Mouse (Mus musculus): Measurements from ENCODE around the gene D430041D05Rik. TPM values are rescaled to one million over a fixed set of nuclear protein-coding genes. Genes with fewer than 3 reads are reported as not detected.

Gene D430041D05Rik
- polyA plus RNA-seq, 1 experiment from 2014 or later: 0.22 TPM

GRCm38 (mm10) chr2:104444776-104445175 is 34.0 kb upstream of the D430041D05Rik start:
- H3K36me3 ChIP-seq (ENCODE audit: control insufficient read depth, insufficient read depth, low read length): peaks cover 11% of the 10 kb centered on the region
- 36% methylated on average over 2 of the region's 2 CpGs for WGBS
- H3K9me3 ChIP-seq (ENCODE audit: control insufficient read depth, low read depth, low read length): no peaks in the 10 kb centered on the region

GRCm38 (mm10) chr2:104442341-104442740 is 31.5 kb upstream of the D430041D05Rik start:
- peaks cover 23% of the 10 kb centered on the region for H3K36me3 ChIP-seq (ENCODE audit: control insufficient read depth, insufficient read depth, low read length)
- H3K4me2 ChIP-seq (replicated peaks; ENCODE audit: low read depth, low read length): no peak overlapping the region
- no peak overlapping the region for H3K4me3 ChIP-seq (ENCODE audit: low read depth, low read length)
- no peak overlapping the region for H3K9ac ChIP-seq (replicated peaks; ENCODE audit: low read depth, low read length)
- no peaks in the 10 kb centered on the region for H3K4me1 ChIP-seq (ENCODE audit: control insufficient read depth, insufficient read depth, low read length)
- ATAC-seq (ENCODE audit: insufficient number of reproducible peaks, insufficient read depth, low FRiP score, low read depth): no peak
- no peaks in the 10 kb centered on the region for H3K9me3 ChIP-seq (ENCODE audit: control insufficient read depth, low read depth, low read length)
- no peak overlapping the region for H3K27ac ChIP-seq (ENCODE audit: low read length)
- H3K27me3 ChIP-seq (ENCODE audit: control insufficient read depth, insufficient read depth, low read length): no peaks in the 10 kb centered on the region
- 62% methylated on average over 4 of the region's 4 CpGs for WGBS

More at GRCm38 (mm10) chr2:104444776-104445175, 34.0 kb upstream of the D430041D05Rik start:
- H3K4me1 ChIP-seq (ENCODE audit: control insufficient read depth, insufficient read depth, low read length): no peaks in the 10 kb centered on the region
- H3K27me3 ChIP-seq (ENCODE audit: control insufficient read depth, insufficient read depth, low read length): no peaks in the 10 kb centered on the region
- no peak overlapping the region for H3K4me3 ChIP-seq (ENCODE audit: low read depth, low read length)
- ATAC-seq (ENCODE audit: insufficient number of reproducible peaks, insufficient read depth, low FRiP score, low read depth): peak; percentile 58; the same call in 1 of the 2 replicates
- H3K9ac ChIP-seq (replicated peaks; ENCODE audit: low read depth, low read length): no peak overlapping the region
- no peak overlapping the region for H3K4me2 ChIP-seq (replicated peaks; ENCODE audit: low read depth, low read length)
- H3K27ac ChIP-seq (ENCODE audit: low read length): no peak overlapping the region

GRCm38 (mm10) chr2:104436226-104436625 is 25.4 kb upstream of the D430041D05Rik start:
- H3K27me3 ChIP-seq (ENCODE audit: control insufficient read depth, insufficient read depth, low read length): no peaks in the 10 kb centered on the region
- H3K27ac ChIP-seq (ENCODE audit: low read length): no peak overlapping the region
- no peak for ATAC-seq (ENCODE audit: insufficient number of reproducible peaks, insufficient read depth, low FRiP score, low read depth)
- peaks cover 47% of the 10 kb centered on the region for H3K36me3 ChIP-seq (ENCODE audit: control insufficient read depth, insufficient read depth, low read length)
- no peak overlapping the region for H3K9ac ChIP-seq (replicated peaks; ENCODE audit: low read depth, low read length)
- no peak overlapping the region for H3K4me2 ChIP-seq (replicated peaks; ENCODE audit: low read depth, low read length)
- H3K4me3 ChIP-seq (ENCODE audit: low read depth, low read length): no peak overlapping the region
- no peaks in the 10 kb centered on the region for H3K4me1 ChIP-seq (ENCODE audit: control insufficient read depth, insufficient read depth, low read length)
- 93% methylated on average over 3 of the region's 3 CpGs for WGBS
- no peaks in the 10 kb centered on the region for H3K9me3 ChIP-seq (ENCODE audit: control insufficient read depth, low read depth, low read length)

GRCm38 (mm10) chr2:104431067-104431466 is 20.3 kb upstream of the D430041D05Rik start:
- no peak overlapping the region for H3K27ac ChIP-seq (ENCODE audit: low read length)
- no peaks in the 10 kb centered on the region for H3K4me1 ChIP-seq (ENCODE audit: control insufficient read depth, insufficient read depth, low read length)
- no peak overlapping the region for H3K4me3 ChIP-seq (ENCODE audit: low read depth, low read length)
- H3K4me2 ChIP-seq (replicated peaks; ENCODE audit: low read depth, low read length): no peak overlapping the region
- H3K9ac ChIP-seq (replicated peaks; ENCODE audit: low read depth, low read length): no peak overlapping the region
- 90% methylated on average over 6 of the region's 6 CpGs for WGBS
- H3K27me3 ChIP-seq (ENCODE audit: control insufficient read depth, insufficient read depth, low read length): no peaks in the 10 kb centered on the region
- ATAC-seq (ENCODE audit: insufficient number of reproducible peaks, insufficient read depth, low FRiP score, low read depth): no peak
- peaks cover 37% of the 10 kb centered on the region for H3K36me3 ChIP-seq (ENCODE audit: control insufficient read depth, insufficient read depth, low read length)
- H3K9me3 ChIP-seq (ENCODE audit: control insufficient read depth, low read depth, low read length): no peaks in the 10 kb centered on the region

- H3K4me2 ChIP-seq (replicated peaks; ENCODE audit: low read depth, low read length): no peak overlapping the region
- no peak overlapping the region for H3K27ac ChIP-seq (ENCODE audit: low read length)
- no peaks in the 10 kb centered on the region for H3K9me3 ChIP-seq (ENCODE audit: control insufficient read depth, low read depth, low read length)
- peaks cover 37% of the 10 kb centered on the region for H3K36me3 ChIP-seq (ENCODE audit: control insufficient read depth, insufficient read depth, low read length)
- no peak overlapping the region for H3K4me3 ChIP-seq (ENCODE audit: low read depth, low read length)
- no peaks in the 10 kb centered on the region for H3K27me3 ChIP-seq (ENCODE audit: control insufficient read depth, insufficient read depth, low read length)
- ATAC-seq (ENCODE audit: insufficient number of reproducible peaks, insufficient read depth, low FRiP score, low read depth): no peak
- no peak overlapping the region for H3K9ac ChIP-seq (replicated peaks; ENCODE audit: low read depth, low read length)
- WGBS: 98% methylated on average over 5 of the region's 5 CpGs
- H3K4me1 ChIP-seq (ENCODE audit: control insufficient read depth, insufficient read depth, low read length): no peaks in the 10 kb centered on the region
Observed at GRCm38 (mm10) chr2:104430566-104430965, 19.8 kb upstream of the D430041D05Rik start.

GRCm38 (mm10) chr2:104426112-104426511 is 15.3 kb upstream of the D430041D05Rik start:
- WGBS: 83% methylated on average over 3 of the region's 3 CpGs
- Histone ChIP-seq H3K27me3 (ENCODE audit: control insufficient read depth, insufficient read depth, low read length) (no peaks in the 10 kb centered on the region), H3K9ac (replicated peaks; ENCODE audit: low read depth, low read length) (no peak overlapping the region)

GRCm38 (mm10) chr2:104422230-104422629 is 11.4 kb upstream of the D430041D05Rik start:
- H3K4me2 ChIP-seq (replicated peaks; ENCODE audit: low read depth, low read length): no peak overlapping the region
- no peaks in the 10 kb centered on the region for H3K27me3 ChIP-seq (ENCODE audit: control insufficient read depth, insufficient read depth, low read length)
- 13% methylated on average over 1 of the region's 1 CpGs for WGBS
- peak; percentile 10; the same call in 1 of the 2 replicates for ATAC-seq (ENCODE audit: insufficient number of reproducible peaks, insufficient read depth, low FRiP score, low read depth)
- no peak overlapping the region for H3K27ac ChIP-seq (ENCODE audit: low read length)
- no peaks in the 10 kb centered on the region for H3K36me3 ChIP-seq (ENCODE audit: control insufficient read depth, insufficient read depth, low read length)
- no peaks in the 10 kb centered on the region for H3K9me3 ChIP-seq (ENCODE audit: control insufficient read depth, low read depth, low read length)
- no peak overlapping the region for H3K9ac ChIP-seq (replicated peaks; ENCODE audit: low read depth, low read length)
- H3K4me3 ChIP-seq (ENCODE audit: low read depth, low read length): no peak overlapping the region
- no peaks in the 10 kb centered on the region for H3K4me1 ChIP-seq (ENCODE audit: control insufficient read depth, insufficient read depth, low read length)

More at GRCm38 (mm10) chr2:104426112-104426511, 15.3 kb upstream of the D430041D05Rik start:
- Histone ChIP-seq H3K27ac (ENCODE audit: low read length) (no peak overlapping the region), H3K9me3 (ENCODE audit: control insufficient read depth, low read depth, low read length) (no peaks in the 10 kb centered on the region), H3K4me3 (ENCODE audit: low read depth, low read length) (no peak overlapping the region), H3K4me2 (replicated peaks; ENCODE audit: low read depth, low read length) (no peak overlapping the region), H3K36me3 (ENCODE audit: control insufficient read depth, insufficient read depth, low read length) (peaks cover 8% of the 10 kb centered on the region), H3K4me1 (ENCODE audit: control insufficient read depth, insufficient read depth, low read length) (no peaks in the 10 kb centered on the region)
- no peak for ATAC-seq (ENCODE audit: insufficient number of reproducible peaks, insufficient read depth, low FRiP score, low read depth)

- Histone ChIP-seq H3K27me3 (ENCODE audit: control insufficient read depth, insufficient read depth, low read length) (no peaks in the 10 kb centered on the region), H3K4me1 (ENCODE audit: control insufficient read depth, insufficient read depth, low read length) (no peaks in the 10 kb centered on the region), H3K4me2 (replicated peaks; ENCODE audit: low read depth, low read length) (no peak overlapping the region), H3K9ac (replicated peaks; ENCODE audit: low read depth, low read length) (no peak overlapping the region), H3K9me3 (ENCODE audit: control insufficient read depth, low read depth, low read length) (no peaks in the 10 kb centered on the region), H3K27ac (ENCODE audit: low read length) (no peak overlapping the region), H3K4me3 (ENCODE audit: low read depth, low read length) (no peak overlapping the region), H3K36me3 (ENCODE audit: control insufficient read depth, insufficient read depth, low read length) (no peaks in the 10 kb centered on the region)
- WGBS: 80% methylated on average over 4 of the region's 4 CpGs
- no peak for ATAC-seq (ENCODE audit: insufficient number of reproducible peaks, insufficient read depth, low FRiP score, low read depth)
Observed at GRCm38 (mm10) chr2:104420805-104421204, 10.0 kb upstream of the D430041D05Rik start.

- H3K27ac ChIP-seq (ENCODE audit: low read length): no peak overlapping the region
- H3K9ac ChIP-seq (replicated peaks; ENCODE audit: low read depth, low read length): no peak overlapping the region
- H3K27me3 ChIP-seq (ENCODE audit: control insufficient read depth, insufficient read depth, low read length): no peaks in the 10 kb centered on the region
- H3K36me3 ChIP-seq (ENCODE audit: control insufficient read depth, insufficient read depth, low read length): no peaks in the 10 kb centered on the region
- H3K4me2 ChIP-seq (replicated peaks; ENCODE audit: low read depth, low read length): no peak overlapping the region
- no peak for ATAC-seq (ENCODE audit: insufficient number of reproducible peaks, insufficient read depth, low FRiP score, low read depth)
- H3K4me3 ChIP-seq (ENCODE audit: low read depth, low read length): no peak overlapping the region
- 84% methylated on average over 1 of the region's 1 CpGs for WGBS
- no peaks in the 10 kb centered on the region for H3K9me3 ChIP-seq (ENCODE audit: control insufficient read depth, low read depth, low read length)
- H3K4me1 ChIP-seq (ENCODE audit: control insufficient read depth, insufficient read depth, low read length): no peaks in the 10 kb centered on the region
Observed at GRCm38 (mm10) chr2:104419999-104420398, 9.2 kb upstream of the D430041D05Rik start.

Measured in stomach, embryonic 14.5 days (tissue).